Mouse (Mus musculus) brain, adult 10 weeks (tissue): Measurements from ENCODE around the gene Kntc1. TPM values are rescaled to one million over a fixed set of nuclear protein-coding genes. Genes with fewer than 3 reads are reported as not detected.

ENCODE experiments used
- polyA plus RNA-seq: library from polyadenylated mRNA; stranded (reverse); fragments of 350-450 nt; fragmentation: Illumina TruSeq; extraction: RNeasy Lipid Tissue Mini Kit (QIAGEN cat#74804); gene quantifications from one replicate; pipeline ENCODE4 v1.2.3, GENCODE M21; 2015; ENCODE audit warnings: low read depth, low replicate concordance

Kntc1 gene
- polyA plus RNA-seq = 0.21 TPM

DNA sequence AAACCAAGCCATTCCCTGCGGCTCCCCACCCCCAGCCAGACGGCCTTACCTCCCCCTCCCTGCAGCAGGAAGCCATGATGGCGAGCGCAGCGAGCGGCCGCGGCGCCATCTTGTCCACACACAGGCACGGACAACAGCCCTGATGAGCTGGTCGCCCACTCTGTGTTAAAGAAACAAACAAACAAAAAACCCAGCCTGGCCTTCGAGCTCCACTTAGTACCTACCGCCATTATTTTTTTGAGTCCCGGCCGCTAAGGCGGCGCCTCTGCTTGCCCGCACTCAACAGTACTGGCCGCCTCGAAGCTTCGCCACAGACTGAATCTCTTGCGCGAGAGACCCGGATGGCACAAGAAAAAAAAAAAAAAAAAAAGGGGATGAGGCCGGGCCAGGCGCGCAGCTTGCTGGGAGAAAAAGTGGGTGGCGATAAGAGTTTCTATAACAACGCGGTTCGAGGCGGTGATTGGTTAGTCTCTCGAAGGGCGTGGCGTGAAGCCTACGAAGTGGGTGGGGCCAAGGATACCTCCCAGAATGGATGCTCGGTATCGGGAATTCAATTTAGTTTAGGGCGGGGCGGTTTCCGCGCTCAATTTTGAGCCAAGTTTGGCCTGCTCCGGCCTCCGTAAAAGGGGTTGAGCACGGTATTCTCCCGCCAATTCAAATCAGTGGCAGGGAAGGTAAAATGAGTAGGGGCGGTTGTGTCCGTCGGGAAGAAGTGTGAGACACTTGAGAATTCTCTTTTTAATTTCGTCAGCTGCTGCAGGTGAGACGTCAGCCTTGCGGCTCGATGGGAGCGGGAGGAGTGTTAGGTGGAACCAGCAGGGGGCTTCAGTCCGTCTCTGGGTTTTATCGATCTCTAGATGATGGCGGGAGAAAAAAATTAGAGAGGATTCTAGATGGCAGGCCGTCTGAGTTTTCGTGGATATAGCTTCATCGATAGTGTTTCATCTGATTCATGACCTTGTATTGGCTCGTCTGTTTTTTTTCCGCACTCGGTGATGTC lies at the start of gene Kntc1, which contains the start of gene Rsrc2:
Kntc1 (plus strand) TSS at position 652 of the 1,000 bp plus-strand sequence.
Rsrc2 (minus strand) TSS at position 350 of the 1,000 bp plus-strand sequence.

DNA sequence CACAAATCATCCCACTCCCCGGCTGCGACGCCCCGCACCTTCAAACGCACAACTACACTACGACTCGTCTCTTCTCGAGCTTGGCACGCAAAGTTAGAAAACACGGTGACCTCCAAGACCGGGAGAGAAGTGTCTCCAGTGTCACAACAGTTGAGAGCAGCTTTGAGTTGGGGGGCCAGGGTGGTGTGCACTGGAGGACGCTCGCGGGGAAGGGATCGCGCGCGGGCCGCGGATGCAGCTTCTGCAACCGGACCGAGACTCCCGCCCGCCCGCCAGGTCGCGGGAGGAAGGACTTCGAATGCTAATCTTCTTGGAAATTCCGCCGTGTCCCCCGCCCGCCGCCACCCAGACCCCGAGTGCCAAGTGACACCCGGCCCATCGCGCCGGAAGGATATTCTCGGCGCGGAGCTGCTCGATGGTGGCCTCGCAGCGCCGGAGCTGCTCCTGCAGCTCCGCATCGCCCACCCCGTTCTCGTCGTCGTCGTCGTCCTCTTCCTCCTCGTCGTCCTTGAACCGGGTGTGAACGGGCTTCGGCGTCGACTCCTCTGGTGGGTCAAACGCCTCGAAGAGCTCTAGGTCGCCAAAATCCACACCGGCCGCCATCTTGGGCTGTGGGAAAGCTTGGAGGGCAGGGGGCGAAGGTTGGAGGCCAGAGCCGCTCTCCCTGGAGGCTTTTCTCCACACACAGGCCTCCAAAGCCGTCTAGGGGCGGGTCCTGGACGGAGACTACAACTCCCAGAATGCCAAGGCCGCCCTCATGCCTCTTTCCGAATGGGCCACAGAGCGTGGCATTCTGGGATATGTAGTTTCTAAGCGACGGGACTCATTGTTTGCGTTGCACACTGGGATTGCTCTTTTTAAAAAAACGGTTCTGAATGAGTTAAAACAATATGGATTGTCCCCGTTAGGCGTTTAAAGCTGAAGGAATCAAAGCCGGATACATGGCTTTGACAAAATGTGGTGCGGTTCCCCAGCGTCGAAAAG lies 28.9 kb upstream of the Kntc1 start, which contains the start of gene Zcchc8:
Zcchc8 (minus strand) TSS at position 773 of the 984 bp plus-strand sequence.

DNA sequence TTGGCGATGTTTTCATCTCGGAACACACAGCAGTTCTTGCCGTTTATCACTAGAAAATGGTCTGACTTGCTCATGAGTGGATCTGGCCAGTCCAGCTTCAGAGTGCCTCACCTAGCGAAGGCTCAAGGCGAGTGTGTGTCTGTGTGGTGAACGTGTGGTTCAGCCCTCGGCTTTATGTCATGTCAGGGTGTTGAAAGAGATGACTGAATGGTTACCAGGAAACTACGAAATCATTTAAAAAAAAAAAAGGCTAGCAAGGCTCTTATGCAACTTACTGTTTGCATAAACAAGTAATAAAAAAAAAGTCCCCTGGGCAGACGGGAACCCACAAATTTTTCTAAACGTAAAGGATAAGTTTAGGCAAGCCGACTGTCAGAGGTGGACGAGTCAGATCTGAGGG lies 115.8 kb downstream of the Kntc1 start, which contains the start of gene Hcar2:
Hcar2 (minus strand) TSS at position 135 of the 400 bp plus-strand sequence.

Other genes with a start within 250 kb of the Kntc1 start
- 1.1 TPM for gene B3gnt4, start 239.3 kb upstream of the Kntc1 start, polyA plus RNA-seq
- 64.8 TPM for gene Diablo, start 225.5 kb upstream of the Kntc1 start, polyA plus RNA-seq
- gene Gm49027, start 224.2 kb upstream of the Kntc1 start, polyA plus RNA-seq = 2.9 TPM
- gene Vps33a, start 176.7 kb upstream of the Kntc1 start, polyA plus RNA-seq = 68.4 TPM
- 82.0 TPM for gene Clip1, start 65.1 kb upstream of the Kntc1 start, polyA plus RNA-seq
- 35.4 TPM for gene Zcchc8, start 28.6 kb upstream of the Kntc1 start, polyA plus RNA-seq
- gene Rsrc2, start 302 bp upstream of the Kntc1 start, polyA plus RNA-seq = 105 TPM
- not detected for gene Hcar2, start 115.8 kb downstream of the Kntc1 start, polyA plus RNA-seq
- gene Hcar1, start 130.3 kb downstream of the Kntc1 start, polyA plus RNA-seq = 0.86 TPM
- gene Denr, start 157.5 kb downstream of the Kntc1 start, polyA plus RNA-seq = 91.9 TPM
- gene Gm43518, start 177.7 kb downstream of the Kntc1 start, polyA plus RNA-seq = not detected
- 4.3 TPM for gene Ccdc62, start 181.0 kb downstream of the Kntc1 start, polyA plus RNA-seq
- gene Hip1r, start 223.9 kb downstream of the Kntc1 start, polyA plus RNA-seq = 31.9 TPM